Mouse (Mus musculus): Measurements from ENCODE around the gene Thy1. TPM values are rescaled to one million over a fixed set of nuclear protein-coding genes. Genes with fewer than 3 reads are reported as not detected.
A peak's percentile ranks its signal among the peaks of the same experiment; 100 is the strongest.

The Thy1 gene
- polyA plus RNA-seq, 1 experiment, result 11.6 TPM

GRCm38 (mm10) chr9:44016304-44016703, 26.9 kb upstream of the Thy1 start:
- TF ChIP-seq CTCF (IDR thresholded peaks at IDR 0.05; ENCODE audit: borderline replicate concordance, extremely low read depth, insufficient read depth, insufficient read length), result no peak
- TF ChIP-seq POLR2A (IDR thresholded peaks at IDR 0.05; ENCODE audit: borderline replicate concordance, extremely low read depth, insufficient read depth, insufficient read length, poor library complexity, severe bottlenecking), result no peak
- peak; percentile 72 for DNase-seq (ENCODE audit: low read depth)

DNA sequence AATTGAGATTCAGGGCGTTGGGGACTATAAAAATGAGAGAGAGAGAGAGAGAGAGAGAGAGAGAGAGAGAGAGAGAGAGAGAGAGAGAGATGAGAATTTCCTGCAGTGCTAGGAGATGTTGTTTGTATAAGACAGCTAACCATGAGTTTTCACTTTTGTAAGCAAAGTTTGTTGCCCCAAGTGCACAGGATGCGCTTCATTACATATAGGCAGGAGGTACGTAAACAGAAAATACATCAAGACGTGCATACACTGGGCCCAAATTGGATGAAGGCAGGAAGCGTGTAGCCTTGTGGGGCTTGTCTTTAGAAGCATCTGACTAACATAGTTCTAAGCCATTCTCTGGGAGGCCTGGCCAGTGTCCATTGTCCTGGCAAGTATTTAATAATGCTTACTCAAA, 25.3 kb upstream of the Thy1 start:
- no peak for DNase-seq (ENCODE audit: low read depth)
- TF ChIP-seq POLR2A (IDR thresholded peaks at IDR 0.05; ENCODE audit: borderline replicate concordance, extremely low read depth, insufficient read depth, insufficient read length, poor library complexity, severe bottlenecking), result no peak

DNA sequence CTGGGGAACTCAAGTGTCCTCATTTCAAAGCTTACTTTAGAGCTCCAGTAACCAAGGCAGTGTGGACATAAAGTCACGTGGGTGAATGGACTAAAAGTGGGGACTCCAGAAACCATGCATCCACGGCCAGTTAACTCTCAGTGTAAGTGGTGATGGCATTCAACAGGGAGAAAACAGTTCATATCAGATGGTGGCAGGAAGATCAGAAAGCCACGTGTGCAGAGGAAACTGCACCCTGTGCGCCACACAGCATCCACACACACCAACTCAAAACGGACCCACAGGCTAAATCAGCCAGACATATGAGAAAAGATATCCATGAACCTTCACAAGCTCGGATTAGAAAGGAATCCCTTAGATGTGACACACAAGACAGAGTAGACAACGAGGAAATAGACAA, 23.2 kb upstream of the Thy1 start:
- TF ChIP-seq POLR2A (IDR thresholded peaks at IDR 0.05; ENCODE audit: borderline replicate concordance, extremely low read depth, insufficient read depth, insufficient read length, poor library complexity, severe bottlenecking) (no peak), CTCF (IDR thresholded peaks at IDR 0.05; ENCODE audit: borderline replicate concordance, extremely low read depth, insufficient read depth, insufficient read length) (no peak)
- DNase-seq (ENCODE audit: low read depth), result no peak

- TF ChIP-seq POLR2A (IDR thresholded peaks at IDR 0.05; ENCODE audit: borderline replicate concordance, extremely low read depth, insufficient read depth, insufficient read length, poor library complexity, severe bottlenecking), result no peak
- TF ChIP-seq CTCF (IDR thresholded peaks at IDR 0.05; ENCODE audit: borderline replicate concordance, extremely low read depth, insufficient read depth, insufficient read length), result no peak
- no peak for DNase-seq (ENCODE audit: low read depth)
These were observed 20.9 kb upstream of the Thy1 start for GRCm38 (mm10) chr9:44022100-44022847.

DNA sequence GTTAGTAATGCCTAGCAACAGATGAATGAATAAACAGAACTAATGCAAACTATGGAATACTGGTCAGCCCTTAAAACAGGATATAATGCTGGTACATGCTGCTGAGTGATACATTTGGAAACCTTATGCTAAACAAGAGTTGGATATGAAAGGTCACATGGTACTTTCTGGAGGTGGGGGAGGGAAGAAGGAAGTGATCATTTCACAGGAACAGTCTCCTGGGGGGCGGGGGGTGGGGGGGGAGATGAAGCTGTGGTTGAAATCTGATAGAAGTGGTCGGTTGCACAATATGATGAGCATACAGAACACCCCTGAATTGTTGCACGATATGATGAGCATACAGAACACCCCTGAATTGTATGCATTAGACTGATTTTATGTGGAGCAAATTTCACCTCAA, 19.1 kb upstream of the Thy1 start:
- no peak for DNase-seq (ENCODE audit: low read depth)
- TF ChIP-seq POLR2A (IDR thresholded peaks at IDR 0.05; ENCODE audit: borderline replicate concordance, extremely low read depth, insufficient read depth, insufficient read length, poor library complexity, severe bottlenecking) (no peak), CTCF (IDR thresholded peaks at IDR 0.05; ENCODE audit: borderline replicate concordance, extremely low read depth, insufficient read depth, insufficient read length) (no peak)

DNA sequence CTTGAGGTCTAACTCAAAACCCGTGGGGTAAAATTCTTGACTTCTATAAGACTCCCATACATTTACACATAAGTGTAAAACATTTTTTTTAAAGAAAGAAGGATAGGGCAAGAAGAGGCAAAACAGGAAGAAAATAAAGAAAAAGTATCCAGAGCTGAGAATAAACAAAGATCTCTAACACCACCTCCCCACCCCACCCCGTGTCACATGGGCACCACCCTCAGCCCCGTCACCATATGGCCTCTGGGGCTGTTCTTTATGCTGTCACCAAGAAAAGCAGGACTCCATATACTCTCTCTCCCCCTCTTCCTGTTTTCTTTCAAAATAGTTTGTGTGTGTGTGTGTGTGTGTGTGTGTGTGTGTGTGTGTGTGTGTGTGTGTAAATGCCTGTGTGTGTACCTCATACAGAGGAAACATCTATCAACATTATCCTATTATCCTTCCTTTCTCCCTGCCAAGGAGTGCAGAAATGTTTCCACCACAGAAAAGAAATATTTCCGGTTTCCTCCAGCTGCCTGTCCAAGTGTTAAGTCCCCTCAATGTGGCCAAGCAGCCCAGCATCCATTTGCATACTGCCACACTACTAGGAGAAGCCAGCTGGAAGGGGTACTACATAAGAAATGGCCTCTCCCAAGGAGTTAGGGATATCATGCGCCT, 13.5 kb upstream of the Thy1 start:
- DNase-seq (ENCODE audit: low read depth), result no peak
- TF ChIP-seq CTCF (IDR thresholded peaks at IDR 0.05; ENCODE audit: borderline replicate concordance, extremely low read depth, insufficient read depth, insufficient read length) (no peak), POLR2A (IDR thresholded peaks at IDR 0.05; ENCODE audit: borderline replicate concordance, extremely low read depth, insufficient read depth, insufficient read length, poor library complexity, severe bottlenecking) (no peak)

DNA sequence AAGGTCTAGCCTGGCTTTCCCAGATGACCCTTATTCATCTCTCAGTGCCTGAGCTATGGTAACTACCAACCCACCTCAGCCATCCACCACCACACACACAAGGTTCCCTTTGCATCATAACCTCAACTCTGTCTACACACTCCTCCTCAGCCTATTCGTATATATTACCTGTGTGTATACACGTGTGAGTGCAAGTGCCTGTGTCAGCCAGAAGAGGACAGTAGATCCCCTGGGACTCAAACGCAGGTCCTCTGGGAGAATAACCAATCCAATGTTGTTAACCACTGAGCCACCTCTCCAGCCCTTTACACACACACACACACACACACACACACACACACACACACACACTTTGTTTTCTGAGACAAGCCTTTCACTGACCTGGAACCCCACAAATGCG, 12.5 kb upstream of the Thy1 start:
- TF ChIP-seq POLR2A (IDR thresholded peaks at IDR 0.05; ENCODE audit: borderline replicate concordance, extremely low read depth, insufficient read depth, insufficient read length, poor library complexity, severe bottlenecking), result no peak
- TF ChIP-seq CTCF (IDR thresholded peaks at IDR 0.05; ENCODE audit: borderline replicate concordance, extremely low read depth, insufficient read depth, insufficient read length), result no peak
- no peak for DNase-seq (ENCODE audit: low read depth)

- DNase-seq (ENCODE audit: low read depth), result no peak
- TF ChIP-seq POLR2A (IDR thresholded peaks at IDR 0.05; ENCODE audit: borderline replicate concordance, extremely low read depth, insufficient read depth, insufficient read length, poor library complexity, severe bottlenecking) (no peak), CTCF (IDR thresholded peaks at IDR 0.05; ENCODE audit: borderline replicate concordance, extremely low read depth, insufficient read depth, insufficient read length) (no peak)
These were observed 12.1 kb upstream of the Thy1 start for GRCm38 (mm10) chr9:44031079-44031478.

DNA sequence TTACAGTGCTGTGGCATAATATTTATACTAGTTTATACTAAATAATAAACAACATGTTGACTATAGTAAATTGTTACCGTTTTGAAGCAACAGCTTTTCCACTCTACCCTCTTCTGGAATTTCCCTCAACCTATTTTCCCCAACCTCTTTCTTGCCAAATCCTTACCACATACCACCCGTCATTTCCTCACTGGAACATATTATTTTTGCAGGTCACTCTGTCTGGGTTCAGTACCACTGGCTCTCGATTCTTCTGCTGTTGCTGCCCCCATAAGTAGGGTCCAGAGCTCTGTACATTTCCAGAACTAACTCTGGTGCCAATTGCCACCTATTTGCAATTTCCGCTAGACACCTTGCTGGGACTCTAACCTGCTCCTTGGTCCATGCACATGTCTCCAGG, 11.2 kb upstream of the Thy1 start:
- TF ChIP-seq CTCF (IDR thresholded peaks at IDR 0.05; ENCODE audit: borderline replicate concordance, extremely low read depth, insufficient read depth, insufficient read length), result no peak
- no peak for TF ChIP-seq POLR2A (IDR thresholded peaks at IDR 0.05; ENCODE audit: borderline replicate concordance, extremely low read depth, insufficient read depth, insufficient read length, poor library complexity, severe bottlenecking)

GRCm38 (mm10) chr9:44033317-44033716, 9.9 kb upstream of the Thy1 start:
- TF ChIP-seq CTCF (IDR thresholded peaks at IDR 0.05; ENCODE audit: borderline replicate concordance, extremely low read depth, insufficient read depth, insufficient read length), result no peak
- no peak for TF ChIP-seq POLR2A (IDR thresholded peaks at IDR 0.05; ENCODE audit: borderline replicate concordance, extremely low read depth, insufficient read depth, insufficient read length, poor library complexity, severe bottlenecking)
- no peak for DNase-seq (ENCODE audit: low read depth)

More for the DNA sequence above, 11.2 kb upstream of the Thy1 start:
- no peak for DNase-seq (ENCODE audit: low read depth)

DNA sequence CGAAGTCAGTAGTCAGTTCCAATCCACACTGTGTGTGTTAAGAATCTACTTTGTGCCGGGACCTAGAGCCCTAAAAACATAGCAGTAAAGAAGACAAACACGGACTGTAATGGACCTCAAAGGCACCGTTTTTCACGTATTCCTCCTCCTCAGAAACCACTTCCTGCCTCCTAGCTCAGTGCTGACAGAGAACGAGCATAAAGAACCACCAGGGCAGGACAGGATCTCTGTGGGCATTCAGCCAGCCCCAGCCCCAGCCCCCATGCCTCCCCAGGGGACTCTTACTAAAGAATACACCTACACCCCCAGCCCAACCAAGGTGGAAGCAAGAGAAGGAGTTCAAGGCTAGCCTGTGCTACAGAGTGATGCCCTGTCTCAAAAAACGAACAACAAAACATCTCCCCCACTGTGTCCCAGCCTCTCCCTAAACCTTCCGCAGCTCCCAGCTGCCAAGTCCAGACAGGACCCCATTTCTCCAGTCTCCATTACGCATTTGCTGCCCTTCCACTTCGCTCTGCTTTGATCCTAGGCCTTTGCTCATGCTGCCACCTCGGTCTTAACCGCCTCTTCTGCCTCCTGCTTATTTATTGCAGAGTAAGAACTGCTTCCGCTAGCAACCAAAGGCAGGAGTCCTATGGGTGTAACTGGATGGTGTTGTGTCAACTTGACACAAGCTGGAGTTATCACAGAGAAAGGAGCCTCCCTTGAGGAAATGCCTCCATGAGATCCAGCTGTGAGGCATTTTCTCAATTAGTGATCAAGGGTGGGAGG, 9.0 kb upstream of the Thy1 start:
- TF ChIP-seq CTCF (IDR thresholded peaks at IDR 0.05; ENCODE audit: borderline replicate concordance, extremely low read depth, insufficient read depth, insufficient read length) (no peak), POLR2A (IDR thresholded peaks at IDR 0.05; ENCODE audit: borderline replicate concordance, extremely low read depth, insufficient read depth, insufficient read length, poor library complexity, severe bottlenecking) (no peak)

More for the DNA sequence above, 9.0 kb upstream of the Thy1 start:
- DNase-seq (ENCODE audit: low read depth), result no peak

All from brain, embryonic 14.5 days (tissue).